Mouse (Mus musculus) brain, embryonic 18.5 days (tissue): ENCODE measurements around the gene Ankrd61.

Experiments
- DNase-seq: peaks from one replicate; pipeline ENCODE4 v3.0.0-alpha.2; 2012; ENCODE audit warnings: low read depth, low spot score

The Ankrd61 gene

DNA sequence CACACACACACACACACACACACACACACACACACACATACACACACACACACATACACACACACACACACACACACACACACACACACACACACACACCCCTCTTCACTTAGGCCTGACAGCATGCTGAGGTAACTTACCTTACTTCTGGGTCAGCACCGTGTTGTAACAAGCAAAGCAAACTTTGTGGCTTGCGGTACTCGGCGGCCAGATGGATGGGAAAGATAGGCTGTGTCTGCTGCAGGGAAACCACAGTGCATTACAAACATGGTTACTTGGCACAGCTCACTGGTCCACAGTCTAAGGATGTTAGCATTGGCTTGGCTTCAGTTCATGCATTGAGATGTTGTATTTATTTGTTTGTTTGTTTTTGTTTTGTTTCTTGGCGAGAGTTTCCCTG, 4.1 kb downstream of the Ankrd61 start:
- no peak for DNase-seq

- no peak for DNase-seq
Observed at GRCm38 (mm10) chr5:143892255-143892886, 5.1 kb downstream of the Ankrd61 start.

DNA sequence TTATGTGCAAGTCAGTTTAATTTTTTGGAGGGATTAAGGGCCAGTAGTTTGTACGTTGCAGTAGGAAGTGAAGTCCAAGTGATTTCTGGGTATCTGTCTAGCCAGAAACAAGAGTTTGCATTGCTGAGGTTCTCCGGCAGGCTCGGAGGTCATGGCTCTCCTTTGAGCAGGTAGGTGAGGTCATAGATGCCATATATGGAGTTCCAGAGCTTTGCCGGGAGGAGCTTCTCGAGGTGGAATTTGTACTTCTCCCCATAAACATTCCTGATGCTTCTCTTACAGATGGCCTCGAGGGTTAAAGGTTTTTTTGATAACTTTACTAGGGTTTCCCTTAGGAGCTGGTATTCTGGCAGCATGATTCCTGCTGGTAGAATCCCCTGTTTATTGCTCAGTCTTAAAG, 6.7 kb downstream of the Ankrd61 start:
- no peak for DNase-seq

GRCm38 (mm10) chr5:143885274-143885673, 12.2 kb downstream of the Ankrd61 start:
- DNase-seq: no peak

DNA sequence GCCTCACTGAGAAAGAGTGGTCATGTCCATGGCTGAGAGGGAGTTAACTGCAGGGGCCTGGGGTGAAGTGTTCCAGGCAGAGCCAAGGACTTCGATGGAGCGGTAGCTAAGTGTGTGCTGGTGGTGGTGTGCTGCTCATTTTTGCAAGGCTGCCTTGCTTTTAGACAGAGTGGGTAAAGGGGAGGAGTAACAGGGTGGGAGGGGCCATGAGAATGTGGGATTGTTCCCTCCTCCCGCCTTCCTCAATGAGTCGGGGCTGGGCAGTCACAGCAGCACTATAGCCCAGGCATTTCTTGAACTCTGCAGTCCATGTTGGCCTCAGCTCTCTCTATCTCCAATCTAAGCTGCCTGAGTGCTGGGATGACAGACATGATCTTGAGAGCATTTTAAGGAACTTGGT, 22.9 kb downstream of the Ankrd61 start:
- DNase-seq: no peak

- DNase-seq: no peak
Observed at GRCm38 (mm10) chr5:143871547-143872169, 25.8 kb downstream of the Ankrd61 start.
